Mouse (Mus musculus) G1E (cell line): Measurements from ENCODE around the gene Ctsk.

Experiments
- CTCF ChIP-seq: IDR thresholded peaks from 2 replicates; pipeline ENCODE4 v1.5.1; 2012; ENCODE audit warnings: low read depth, low read length, inconsistent platforms, mixed read lengths
- TAL1 ChIP-seq: conservative IDR thresholded peaks from 2 replicates; pipeline ENCODE4 v1.6.1; 2012; ENCODE audit warnings: low read depth, low read length, inconsistent platforms, mixed read lengths

- TF ChIP-seq CTCF, result peak; percentile 70
- TF ChIP-seq TAL1, result no peak
Measured at GRCm38 (mm10) chr3:95450408-95450807, 48.6 kb upstream of the Ctsk start.
